Mouse (Mus musculus): ENCODE data around the gene Prm3. TPM values are rescaled to one million over a fixed set of nuclear protein-coding genes. Genes with fewer than 3 reads are reported as not detected.
A peak's percentile ranks its signal among the peaks of the same experiment; 100 is the strongest.

Gene Prm3
- polyA plus RNA-seq (2016; fragmentation: Nextera tagmentation; extraction: Ambion mirVana) = not detected in 2 replicates

GRCm38 (mm10) chr16:10790702-10791101 lies at the start of gene Prm3:
Gene Prm3 (minus strand): TSS chr16:10790914.
- Histone ChIP-seq H3K27ac (no peak within 1 kb of the TSS), H3K4me3 (replicated peaks) (no peak within 1 kb of the TSS), H3K9ac (no peak within 1 kb of the TSS), H3K27me3 (peaks cover under 1% of the 10 kb centered on the region; the same call in 1 of the 2 replicates), H3K4me2 (no peak within 1 kb of the TSS), H3K4me1 (peaks cover 9% of the 10 kb centered on the region; the same call in 1 of the 2 replicates), H3K9me3 (no peaks in the 10 kb centered on the region), H3K36me3 (replicated peaks) (no peaks in the 10 kb centered on the region)
- ATAC-seq (ENCODE audit: low FRiP score) = no peak
- WGBS = 82% methylated on average over 9 of the region's 9 CpGs

- Histone ChIP-seq H3K4me2 (no peak overlapping the region), H3K9ac (no peak overlapping the region), H3K4me3 (replicated peaks) (no peak overlapping the region), H3K4me1 (peaks cover 40% of the 10 kb centered on the region), H3K27me3 (no peaks in the 10 kb centered on the region), H3K36me3 (replicated peaks) (0 out of 2 replicates have a peak, but pooled peaks cover 11% of the 10 kb centered on the region), H3K27ac (no peak overlapping the region), H3K9me3 (no peaks in the 10 kb centered on the region)
- WGBS = 88% methylated on average over 8 of the region's 14 CpGs
- ATAC-seq (ENCODE audit: low FRiP score) = no peak
Measured at GRCm38 (mm10) chr16:10840018-10840417, 49.3 kb upstream of the Prm3 start.

GRCm38 (mm10) chr16:10838487-10839245 lies 48.0 kb upstream of the Prm3 start:
- H3K27me3 ChIP-seq = peaks cover 5% of the 10 kb centered on the region
- H3K9me3 ChIP-seq = no peaks in the 10 kb centered on the region
- no peak for ATAC-seq (ENCODE audit: low FRiP score)
- H3K27ac ChIP-seq = no peak overlapping the region
- 55% methylated on average over 10 of the region's 10 CpGs for WGBS
- no peak overlapping the region for H3K4me2 ChIP-seq
- 0 out of 2 replicates have a peak, but pooled peaks cover 11% of the 10 kb centered on the region for H3K36me3 ChIP-seq (replicated peaks)
- peaks cover 38% of the 10 kb centered on the region for H3K4me1 ChIP-seq
- H3K4me3 ChIP-seq (replicated peaks) = no peak overlapping the region
- H3K9ac ChIP-seq = no peak overlapping the region

- 76% methylated on average over 1 of the region's 1 CpGs for WGBS
- no peak overlapping the region for H3K27ac ChIP-seq
- no peak for ATAC-seq (ENCODE audit: low FRiP score)
Measured at GRCm38 (mm10) chr16:10837903-10838302, 47.2 kb upstream of the Prm3 start.

GRCm38 (mm10) chr16:10837250-10837649 lies 46.5 kb upstream of the Prm3 start:
- no peaks in the 10 kb centered on the region for H3K9me3 ChIP-seq
- ATAC-seq (ENCODE audit: low FRiP score) = no peak
- no peak overlapping the region for H3K4me3 ChIP-seq (replicated peaks)
- H3K27me3 ChIP-seq = peaks cover 7% of the 10 kb centered on the region
- H3K9ac ChIP-seq = no peak overlapping the region
- 93% methylated on average over 3 of the region's 3 CpGs for WGBS
- H3K27ac ChIP-seq = no peak overlapping the region
- H3K36me3 ChIP-seq (replicated peaks) = 0 out of 2 replicates have a peak, but pooled peaks cover 11% of the 10 kb centered on the region
- H3K4me2 ChIP-seq = no peak overlapping the region
- H3K4me1 ChIP-seq = peaks cover 33% of the 10 kb centered on the region

More at GRCm38 (mm10) chr16:10837903-10838302, 47.2 kb upstream of the Prm3 start:
- Histone ChIP-seq H3K4me1 (peaks cover 33% of the 10 kb centered on the region), H3K9ac (0 out of 2 replicates have a peak overlapping the region, but pooled peaks have one; percentile 21), H3K4me3 (replicated peaks) (no peak overlapping the region), H3K9me3 (no peaks in the 10 kb centered on the region), H3K27me3 (peaks cover 7% of the 10 kb centered on the region), H3K36me3 (replicated peaks) (0 out of 2 replicates have a peak, but pooled peaks cover 11% of the 10 kb centered on the region), H3K4me2 (no peak overlapping the region)

GRCm38 (mm10) chr16:10836388-10836787 lies 45.7 kb upstream of the Prm3 start:
- ATAC-seq (ENCODE audit: low FRiP score) = no peak
- Histone ChIP-seq H3K9me3 (no peaks in the 10 kb centered on the region), H3K4me3 (replicated peaks) (no peak overlapping the region), H3K4me2 (peak overlapping the region; percentile 95), H3K27me3 (peaks cover 7% of the 10 kb centered on the region), H3K36me3 (replicated peaks) (0 out of 2 replicates have a peak, but pooled peaks cover 8% of the 10 kb centered on the region), H3K4me1 (peaks cover 33% of the 10 kb centered on the region), H3K9ac (no peak overlapping the region), H3K27ac (no peak overlapping the region)
- 93% methylated on average over 3 of the region's 3 CpGs for WGBS

- peak within 1 kb of the TSS; percentile 90 for H3K4me3 ChIP-seq (replicated peaks)
- peak within 1 kb of the TSS; percentile 95 for H3K4me2 ChIP-seq
- peak within 1 kb of the TSS; percentile 73; the same call in 1 of the 2 replicates for H3K27ac ChIP-seq
- peaks cover 33% of the 10 kb centered on the region for H3K4me1 ChIP-seq
- ATAC-seq (ENCODE audit: low FRiP score) = peak; percentile 96
- WGBS = under 1% methylated on average over 59 of the region's 69 CpGs
- peak within 1 kb of the TSS; percentile 85 for H3K9ac ChIP-seq
- 0 out of 2 replicates have a peak, but pooled peaks cover 2% of the 10 kb centered on the region for H3K36me3 ChIP-seq (replicated peaks)
- H3K9me3 ChIP-seq = no peaks in the 10 kb centered on the region
- H3K27me3 ChIP-seq = peaks cover 7% of the 10 kb centered on the region
Measured at GRCm38 (mm10) chr16:10834911-10835587, 44.3 kb upstream of the Prm3 start, which contains the start of gene Rmi2. Gene Rmi2 (plus strand): TSS chr16:10835059.

GRCm38 (mm10) chr16:10834542-10834910 lies 43.8 kb upstream of the Prm3 start:
- ATAC-seq (ENCODE audit: low FRiP score) = no peak
- Histone ChIP-seq H3K27me3 (peaks cover 7% of the 10 kb centered on the region), H3K4me2 (peak overlapping the region; percentile 95), H3K4me1 (peaks cover 33% of the 10 kb centered on the region), H3K9ac (peak overlapping the region; percentile 85; the same call in 1 of the 2 replicates), H3K4me3 (replicated peaks) (peak overlapping the region; percentile 90), H3K27ac (no peak overlapping the region), H3K9me3 (no peaks in the 10 kb centered on the region), H3K36me3 (replicated peaks) (no peaks in the 10 kb centered on the region)
- 10% methylated on average over 12 of the region's 12 CpGs for WGBS

- no peak overlapping the region for H3K4me2 ChIP-seq
- WGBS = 88% methylated on average over 4 of the region's 4 CpGs
- H3K36me3 ChIP-seq (replicated peaks) = no peaks in the 10 kb centered on the region
- H3K27me3 ChIP-seq = no peaks in the 10 kb centered on the region
- H3K4me3 ChIP-seq (replicated peaks) = no peak overlapping the region
- no peak for ATAC-seq (ENCODE audit: low FRiP score)
- no peaks in the 10 kb centered on the region for H3K9me3 ChIP-seq
- no peaks in the 10 kb centered on the region for H3K4me1 ChIP-seq
- no peak overlapping the region for H3K27ac ChIP-seq
- H3K9ac ChIP-seq = no peak overlapping the region
Measured at GRCm38 (mm10) chr16:10828461-10828805, 37.7 kb upstream of the Prm3 start.

GRCm38 (mm10) chr16:10827766-10828460 lies 37.2 kb upstream of the Prm3 start:
- Histone ChIP-seq H3K36me3 (replicated peaks) (no peaks in the 10 kb centered on the region), H3K27ac (no peak overlapping the region), H3K4me2 (no peak overlapping the region), H3K4me3 (replicated peaks) (no peak overlapping the region), H3K9ac (no peak overlapping the region), H3K27me3 (no peaks in the 10 kb centered on the region), H3K9me3 (no peaks in the 10 kb centered on the region), H3K4me1 (no peaks in the 10 kb centered on the region)
- no peak for ATAC-seq (ENCODE audit: low FRiP score)
- WGBS = 85% methylated on average over 7 of the region's 7 CpGs

GRCm38 (mm10) chr16:10827269-10827668 lies 36.6 kb upstream of the Prm3 start:
- 94% methylated on average over 9 of the region's 9 CpGs for WGBS
- Histone ChIP-seq H3K27ac (no peak overlapping the region), H3K9me3 (no peaks in the 10 kb centered on the region), H3K4me2 (no peak overlapping the region), H3K27me3 (no peaks in the 10 kb centered on the region), H3K4me3 (replicated peaks) (no peak overlapping the region), H3K36me3 (replicated peaks) (no peaks in the 10 kb centered on the region), H3K9ac (no peak overlapping the region), H3K4me1 (no peaks in the 10 kb centered on the region)
- ATAC-seq (ENCODE audit: low FRiP score) = no peak

- Histone ChIP-seq H3K27ac (no peak overlapping the region), H3K4me2 (no peak overlapping the region), H3K9me3 (no peaks in the 10 kb centered on the region), H3K9ac (no peak overlapping the region), H3K4me3 (replicated peaks) (no peak overlapping the region), H3K36me3 (replicated peaks) (no peaks in the 10 kb centered on the region), H3K4me1 (no peaks in the 10 kb centered on the region), H3K27me3 (no peaks in the 10 kb centered on the region)
- ATAC-seq (ENCODE audit: low FRiP score) = no peak
- WGBS = 86% methylated on average over 4 of the region's 4 CpGs
Measured at GRCm38 (mm10) chr16:10825840-10826239, 35.1 kb upstream of the Prm3 start.

All from forebrain, embryonic 12.5 days (tissue).